Mouse (Mus musculus): ENCODE results near the gene Ndufb8. TPM values are rescaled to one million over a fixed set of nuclear protein-coding genes. Genes with fewer than 3 reads are reported as not detected.

Ndufb8 gene
- total RNA-seq (2014; rRNA removed) (275 and 424 TPM in 2 replicates), polyA plus RNA-seq (2015; fragmentation: Nextera tagmentation; extraction: Ambion mirVana) (691 and 823 TPM in 2 replicates)

DNA sequence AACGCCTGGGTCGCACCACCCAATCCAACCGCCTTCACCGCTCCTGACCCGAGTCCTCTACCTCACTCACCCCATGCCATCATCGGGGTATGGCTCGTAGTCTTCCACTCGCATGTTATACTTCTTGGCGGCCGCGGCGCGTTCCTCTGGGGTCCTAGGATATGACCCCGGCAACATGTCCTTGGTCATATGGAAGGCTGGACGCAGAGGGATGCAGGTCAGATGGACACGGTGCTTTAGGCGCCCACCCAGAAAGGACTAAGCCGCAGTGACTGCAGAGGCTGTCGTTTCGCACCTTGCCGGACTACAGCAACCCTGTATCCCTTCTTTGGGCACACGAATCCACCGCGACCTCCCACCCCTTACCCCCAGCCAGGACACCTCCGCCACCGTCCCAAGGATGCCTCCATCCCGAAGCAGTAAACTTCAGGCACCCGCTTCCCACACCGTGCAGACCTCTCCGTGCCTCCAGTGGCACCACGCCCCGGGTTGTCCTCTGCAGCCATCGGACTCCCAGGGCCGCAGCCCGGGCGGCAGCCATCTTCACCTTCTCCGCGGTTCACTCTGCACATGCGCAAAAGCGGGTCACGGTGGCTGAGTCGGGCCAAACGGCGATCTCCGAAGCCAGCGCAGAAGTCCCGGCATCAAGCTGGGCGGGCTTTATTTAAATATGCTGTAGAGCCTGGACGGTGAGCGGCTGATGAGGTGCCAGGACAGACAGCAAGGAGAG is at the start of gene Ndufb8:
Gene Ndufb8 (minus strand): TSS at position 580 of the 730 bp plus-strand sequence.
- peak within 1 kb of the TSS; percentile 81 for H3K9ac ChIP-seq
- H3K9me3 ChIP-seq (ENCODE audit: low read length) = no peaks in the 10 kb centered on the region
- ATAC-seq (peak; percentile 93), DNase-seq (peak; percentile 94)
- H3K4me1 ChIP-seq (ENCODE audit: insufficient read depth) = peaks cover 12% of the 10 kb centered on the region
- TF ChIP-seq CTCF (IDR thresholded peaks at IDR 0.05; ENCODE audit: low read depth) = no peak
- H3K27ac ChIP-seq (ENCODE audit: low read depth, low read length) = peak within 1 kb of the TSS; percentile 71
- H3K36me3 ChIP-seq (ENCODE audit: insufficient read depth) = peaks cover 25% of the 10 kb centered on the region
- peak within 1 kb of the TSS; percentile 82 for H3K4me3 ChIP-seq (ENCODE audit: low read depth, low read length)
- peak within 1 kb of the TSS; percentile 76 for H3K4me2 ChIP-seq (ENCODE audit: low read depth)
- H3K27me3 ChIP-seq (ENCODE audit: insufficient read depth, low read length) = no peaks in the 10 kb centered on the region
- 1% methylated on average over 50 of the region's 50 CpGs for WGBS

DNA sequence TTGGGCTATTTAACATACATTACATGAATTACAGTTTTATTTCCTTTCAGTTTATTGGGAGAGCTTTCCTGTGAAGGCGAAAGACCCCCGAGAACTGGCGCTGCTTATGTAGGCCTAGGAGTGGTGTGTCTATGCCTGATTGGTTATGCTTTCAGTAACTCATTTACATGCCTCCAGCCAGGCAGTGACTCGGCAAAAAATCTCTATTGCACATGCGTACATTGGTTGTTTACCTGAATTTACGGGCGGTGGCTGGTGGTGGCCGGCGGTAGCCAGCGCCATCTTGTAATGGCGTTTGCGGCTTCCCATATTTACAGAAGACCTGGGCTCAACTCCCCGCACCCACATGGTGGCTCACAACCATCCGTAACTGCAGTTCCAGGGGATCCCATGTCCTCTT is 38.9 kb upstream of the Ndufb8 start:
- no peak overlapping the region for H3K9ac ChIP-seq
- 95% methylated on average over 14 of the region's 14 CpGs for WGBS
- ATAC-seq = no peak

DNA sequence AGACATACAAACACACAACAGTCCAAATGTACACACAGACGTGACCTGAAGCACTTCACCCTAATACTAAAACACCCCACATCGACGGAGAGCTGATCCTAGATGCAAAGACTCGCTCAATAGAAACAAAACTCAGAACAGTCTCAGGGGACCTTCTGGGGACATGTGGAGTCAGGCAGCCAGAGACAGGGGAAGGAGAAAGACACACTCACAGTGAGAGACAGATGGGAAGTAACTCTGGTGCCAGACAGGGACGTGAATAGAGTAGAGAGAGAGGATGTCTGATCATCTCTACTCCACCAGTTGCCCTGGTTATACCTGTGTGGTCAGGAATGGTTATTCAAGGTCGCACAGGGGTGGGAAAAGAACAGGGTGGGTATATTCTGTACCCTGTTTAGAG is 36.4 kb upstream of the Ndufb8 start:
- no peak overlapping the region for H3K9ac ChIP-seq
- H3K27me3 ChIP-seq (ENCODE audit: insufficient read depth, low read length) = no peaks in the 10 kb centered on the region
- no peak overlapping the region for H3K4me3 ChIP-seq (ENCODE audit: low read depth, low read length)
- H3K4me1 ChIP-seq (ENCODE audit: insufficient read depth) = no peaks in the 10 kb centered on the region
- no peak overlapping the region for H3K27ac ChIP-seq (ENCODE audit: low read depth, low read length)
- ATAC-seq (peak; percentile 25; the same call in 1 of the 2 replicates), DNase-seq (no peak)
- no peak overlapping the region for H3K4me2 ChIP-seq (ENCODE audit: low read depth)
- H3K36me3 ChIP-seq (ENCODE audit: insufficient read depth) = no peaks in the 10 kb centered on the region
- H3K9me3 ChIP-seq (ENCODE audit: low read length) = no peaks in the 10 kb centered on the region
- no peak for TF ChIP-seq CTCF (IDR thresholded peaks at IDR 0.05; ENCODE audit: low read depth)
- WGBS = 66% methylated on average over 6 of the region's 6 CpGs

More for the DNA sequence above, 38.9 kb upstream of the Ndufb8 start:
- H3K36me3 ChIP-seq (ENCODE audit: insufficient read depth) = no peaks in the 10 kb centered on the region
- H3K27me3 ChIP-seq (ENCODE audit: insufficient read depth, low read length) = no peaks in the 10 kb centered on the region
- no peak overlapping the region for H3K4me2 ChIP-seq (ENCODE audit: low read depth)
- TF ChIP-seq CTCF (IDR thresholded peaks at IDR 0.05; ENCODE audit: low read depth) = no peak
- H3K4me1 ChIP-seq (ENCODE audit: insufficient read depth) = no peaks in the 10 kb centered on the region
- H3K9me3 ChIP-seq (ENCODE audit: low read length) = no peaks in the 10 kb centered on the region
- H3K4me3 ChIP-seq (ENCODE audit: low read depth, low read length) = no peak overlapping the region
- DNase-seq = no peak
- H3K27ac ChIP-seq (ENCODE audit: low read depth, low read length) = no peak overlapping the region

DNA sequence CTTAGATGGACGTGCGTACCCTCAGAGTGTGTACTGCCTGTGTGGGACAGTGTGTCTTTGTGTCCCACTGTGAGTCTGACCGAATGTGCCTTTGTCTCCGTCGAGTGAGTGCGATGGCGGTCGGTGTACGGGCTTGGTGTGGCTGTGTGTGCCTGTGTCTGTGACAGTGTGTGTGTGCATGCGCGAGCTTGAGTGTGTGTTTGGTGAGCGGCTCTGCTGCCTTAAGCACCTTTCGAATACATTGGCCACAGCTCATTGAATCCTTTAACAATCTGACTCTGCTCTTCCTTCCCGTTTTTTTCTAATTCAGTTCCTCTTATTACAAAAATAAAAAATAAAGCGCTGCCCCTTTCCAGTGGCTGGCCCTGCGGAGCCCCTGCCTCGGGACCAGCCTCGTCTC is 35.8 kb upstream of the Ndufb8 start:
- Histone ChIP-seq H3K4me3 (ENCODE audit: low read depth, low read length) (no peak overlapping the region), H3K9me3 (ENCODE audit: low read length) (no peaks in the 10 kb centered on the region), H3K27me3 (ENCODE audit: insufficient read depth, low read length) (no peaks in the 10 kb centered on the region; the same call in 1 of the 2 replicates), H3K36me3 (ENCODE audit: insufficient read depth) (no peaks in the 10 kb centered on the region), H3K9ac (no peak overlapping the region), H3K27ac (ENCODE audit: low read depth, low read length) (no peak overlapping the region), H3K4me1 (ENCODE audit: insufficient read depth) (no peaks in the 10 kb centered on the region), H3K4me2 (ENCODE audit: low read depth) (no peak overlapping the region)
- no peak for TF ChIP-seq CTCF (IDR thresholded peaks at IDR 0.05; ENCODE audit: low read depth)
- ATAC-seq (no peak), DNase-seq (no peak)
- WGBS = 79% methylated on average over 18 of the region's 18 CpGs

DNA sequence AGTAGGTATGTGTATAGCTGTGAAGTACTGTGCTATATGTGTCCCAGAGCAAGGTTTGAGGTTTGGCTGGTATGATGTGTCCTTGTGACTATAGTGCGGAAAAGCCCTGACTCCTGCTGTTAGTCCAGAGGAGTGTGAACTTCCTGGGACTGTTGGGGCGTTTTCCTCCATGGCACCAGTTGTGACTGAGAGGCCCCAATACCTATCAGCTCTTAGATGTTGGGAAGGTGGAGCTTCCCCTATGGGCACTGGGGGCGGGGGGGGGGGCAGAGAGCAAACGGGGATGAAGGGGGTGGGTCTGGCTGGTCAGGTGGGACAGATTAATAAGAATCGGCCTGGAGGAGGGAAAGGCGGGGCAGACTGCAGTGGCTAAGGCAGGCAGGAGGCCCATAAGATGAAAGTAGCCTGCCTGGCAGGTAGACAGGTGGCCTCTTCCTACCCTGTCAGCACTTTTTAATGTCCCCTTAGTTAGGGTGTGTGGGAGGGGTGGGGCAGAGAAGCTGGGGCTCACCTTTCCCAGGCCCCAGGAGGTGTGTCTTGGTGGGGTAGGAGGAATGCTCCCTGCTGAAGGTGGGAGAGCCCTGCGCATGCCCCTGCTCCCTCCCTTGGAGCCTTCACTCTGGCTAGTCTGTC is 34.5 kb upstream of the Ndufb8 start:
- H3K4me3 ChIP-seq (ENCODE audit: low read depth, low read length) = no peak overlapping the region
- DNase-seq (no peak), ATAC-seq (no peak)
- TF ChIP-seq CTCF (IDR thresholded peaks at IDR 0.05; ENCODE audit: low read depth) = no peak
- H3K4me2 ChIP-seq (ENCODE audit: low read depth) = no peak overlapping the region
- H3K27me3 ChIP-seq (ENCODE audit: insufficient read depth, low read length) = no peaks in the 10 kb centered on the region; the same call in 1 of the 2 replicates
- WGBS = 54% methylated on average over 7 of the region's 7 CpGs
- no peak overlapping the region for H3K27ac ChIP-seq (ENCODE audit: low read depth, low read length)
- no peaks in the 10 kb centered on the region for H3K4me1 ChIP-seq (ENCODE audit: insufficient read depth)
- H3K9me3 ChIP-seq (ENCODE audit: low read length) = no peaks in the 10 kb centered on the region
- no peaks in the 10 kb centered on the region for H3K36me3 ChIP-seq (ENCODE audit: insufficient read depth)
- H3K9ac ChIP-seq = no peak overlapping the region

DNA sequence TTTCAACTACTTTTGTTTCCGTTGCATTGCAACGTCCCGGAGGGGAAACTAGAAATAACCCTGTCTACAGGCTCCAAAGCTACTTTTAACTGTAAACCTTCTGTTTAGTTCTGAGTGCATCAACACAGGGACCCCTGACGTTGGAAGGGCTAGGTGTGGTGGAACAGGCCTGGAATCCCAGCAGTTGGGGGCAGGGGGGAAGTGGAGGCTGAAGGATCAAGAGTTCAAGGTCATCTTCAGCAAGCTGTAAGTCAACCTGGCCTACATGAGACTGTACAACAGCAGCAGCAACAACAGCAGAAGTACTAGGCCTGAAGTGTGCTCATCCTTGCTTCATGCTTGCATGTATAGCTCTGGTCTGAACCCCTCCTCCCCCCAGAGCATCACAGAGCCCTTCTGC is 32.8 kb upstream of the Ndufb8 start:
- Histone ChIP-seq H3K9ac (no peak overlapping the region), H3K27ac (ENCODE audit: low read depth, low read length) (no peak overlapping the region), H3K27me3 (ENCODE audit: insufficient read depth, low read length) (no peaks in the 10 kb centered on the region; the same call in 1 of the 2 replicates), H3K9me3 (ENCODE audit: low read length) (no peaks in the 10 kb centered on the region), H3K36me3 (ENCODE audit: insufficient read depth) (no peaks in the 10 kb centered on the region), H3K4me3 (ENCODE audit: low read depth, low read length) (no peak overlapping the region), H3K4me1 (ENCODE audit: insufficient read depth) (no peaks in the 10 kb centered on the region), H3K4me2 (ENCODE audit: low read depth) (no peak overlapping the region)
- ATAC-seq (no peak), DNase-seq (no peak)
- no peak for TF ChIP-seq CTCF (IDR thresholded peaks at IDR 0.05; ENCODE audit: low read depth)
- WGBS = 46% methylated on average over 4 of the region's 4 CpGs

Measured in forebrain, postnatal 0 days (tissue).